Mouse (Mus musculus): Measurements from ENCODE around the gene Parva. TPM values are rescaled to one million over a fixed set of nuclear protein-coding genes. Genes with fewer than 3 reads are reported as not detected.

Parva gene
- polyA plus RNA-seq, 1 experiment from 2014 or later: 8.6 TPM

DNA sequence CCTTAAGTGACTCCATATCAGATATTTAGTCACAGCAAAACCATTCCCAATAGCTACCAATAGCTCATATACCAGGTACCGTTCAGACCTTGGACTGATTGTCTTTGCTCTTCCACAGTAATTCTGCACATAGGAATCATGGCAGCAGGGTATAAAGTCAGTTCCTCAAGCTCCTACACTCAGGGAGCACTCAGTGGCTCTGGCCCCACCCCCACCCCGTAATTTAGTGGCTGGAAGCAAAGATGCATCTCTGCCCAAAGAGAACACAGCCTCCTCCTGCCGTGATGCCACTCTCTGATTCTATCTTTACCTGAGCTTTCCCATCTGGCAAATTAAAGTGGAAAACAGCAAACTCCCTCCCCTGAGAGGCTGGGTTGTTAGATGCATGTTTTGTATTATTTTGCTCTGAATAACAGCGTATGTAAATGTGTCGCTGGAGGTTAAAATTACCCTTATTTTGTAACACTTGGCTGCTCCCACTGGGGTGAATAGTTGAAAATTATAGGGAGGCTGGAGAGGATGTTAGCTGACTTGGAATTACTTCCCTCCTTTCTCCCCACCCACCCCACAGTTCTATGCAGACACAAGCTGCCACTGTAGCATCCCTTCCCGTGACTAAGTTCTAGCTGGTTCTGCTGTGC lies 37.6 kb upstream of the Parva start:
- Histone ChIP-seq H3K4me1 (ENCODE audit: insufficient read depth) (peaks cover 17% of the 10 kb centered on the region), H3K36me3 (replicated peaks; ENCODE audit: insufficient read depth, low read length) (no peaks in the 10 kb centered on the region), H3K27me3 (ENCODE audit: insufficient read depth, low read length) (no peaks in the 10 kb centered on the region), H3K9me3 (ENCODE audit: low read length) (no peaks in the 10 kb centered on the region), H3K4me2 (ENCODE audit: low read depth, low read length) (no peak overlapping the region), H3K9ac (replicated peaks) (no peak overlapping the region), H3K27ac (ENCODE audit: low read depth) (peak overlapping the region; percentile 81; the same call in 1 of the 2 replicates), H3K4me3 (ENCODE audit: low read depth, low read length) (no peak overlapping the region)
- 58% methylated on average over 6 of the region's 6 CpGs for WGBS (ENCODE audit: insufficient replicate concordance)
- ATAC-seq (no peak), DNase-seq (no peak)
- TF ChIP-seq EP300 (IDR thresholded peaks at IDR 0.05; ENCODE audit: low read depth) (no peak), CTCF (IDR thresholded peaks at IDR 0.05; ENCODE audit: low read depth) (no peak)

DNA sequence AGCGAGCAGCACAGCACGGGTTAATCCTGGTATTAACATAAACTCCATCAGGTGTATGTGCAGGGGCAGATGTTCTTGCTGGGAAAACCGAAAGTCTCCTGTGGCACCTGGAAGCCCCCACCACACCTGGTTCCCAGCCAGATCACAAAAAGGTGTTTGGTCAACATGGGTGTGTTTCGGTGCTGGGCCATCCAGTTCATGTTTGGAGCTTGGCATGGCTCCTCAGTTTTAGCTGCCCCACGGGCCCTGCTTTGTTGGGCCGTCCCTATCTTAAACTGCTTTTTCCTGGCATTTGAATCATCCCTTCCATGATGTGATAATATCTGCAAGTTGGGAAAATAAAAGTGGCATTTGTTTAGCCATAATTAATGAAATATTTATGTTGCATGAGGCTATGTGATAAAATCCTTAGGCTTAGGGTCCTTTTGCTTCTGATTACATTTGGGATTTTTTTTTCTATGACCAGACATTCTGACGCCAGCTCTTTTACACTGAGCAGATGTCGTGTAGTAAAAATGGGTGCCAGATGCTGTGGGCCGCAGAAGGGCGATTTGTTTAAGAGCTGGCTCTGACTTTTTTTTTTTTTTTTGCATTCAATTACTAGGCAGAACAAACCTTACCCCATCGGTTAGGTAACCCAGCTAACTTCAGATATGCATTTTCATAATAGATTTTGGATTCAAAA lies 36.9 kb upstream of the Parva start:
- TF ChIP-seq CTCF (IDR thresholded peaks at IDR 0.05; ENCODE audit: low read depth) (no peak), EP300 (IDR thresholded peaks at IDR 0.05; ENCODE audit: low read depth) (no peak)
- 52% methylated on average over 11 of the region's 11 CpGs for WGBS (ENCODE audit: insufficient replicate concordance)
- DNase-seq (no peak), ATAC-seq (no peak)
- H3K4me3 ChIP-seq (ENCODE audit: low read depth, low read length): no peak overlapping the region
- H3K36me3 ChIP-seq (replicated peaks; ENCODE audit: insufficient read depth, low read length): no peaks in the 10 kb centered on the region
- H3K27me3 ChIP-seq (ENCODE audit: insufficient read depth, low read length): no peaks in the 10 kb centered on the region
- peaks cover 17% of the 10 kb centered on the region for H3K4me1 ChIP-seq (ENCODE audit: insufficient read depth)
- no peaks in the 10 kb centered on the region for H3K9me3 ChIP-seq (ENCODE audit: low read length)
- H3K9ac ChIP-seq (replicated peaks): no peak overlapping the region
- peak overlapping the region; percentile 29; the same call in 1 of the 2 replicates for H3K27ac ChIP-seq (ENCODE audit: low read depth)
- H3K4me2 ChIP-seq (ENCODE audit: low read depth, low read length): no peak overlapping the region

DNA sequence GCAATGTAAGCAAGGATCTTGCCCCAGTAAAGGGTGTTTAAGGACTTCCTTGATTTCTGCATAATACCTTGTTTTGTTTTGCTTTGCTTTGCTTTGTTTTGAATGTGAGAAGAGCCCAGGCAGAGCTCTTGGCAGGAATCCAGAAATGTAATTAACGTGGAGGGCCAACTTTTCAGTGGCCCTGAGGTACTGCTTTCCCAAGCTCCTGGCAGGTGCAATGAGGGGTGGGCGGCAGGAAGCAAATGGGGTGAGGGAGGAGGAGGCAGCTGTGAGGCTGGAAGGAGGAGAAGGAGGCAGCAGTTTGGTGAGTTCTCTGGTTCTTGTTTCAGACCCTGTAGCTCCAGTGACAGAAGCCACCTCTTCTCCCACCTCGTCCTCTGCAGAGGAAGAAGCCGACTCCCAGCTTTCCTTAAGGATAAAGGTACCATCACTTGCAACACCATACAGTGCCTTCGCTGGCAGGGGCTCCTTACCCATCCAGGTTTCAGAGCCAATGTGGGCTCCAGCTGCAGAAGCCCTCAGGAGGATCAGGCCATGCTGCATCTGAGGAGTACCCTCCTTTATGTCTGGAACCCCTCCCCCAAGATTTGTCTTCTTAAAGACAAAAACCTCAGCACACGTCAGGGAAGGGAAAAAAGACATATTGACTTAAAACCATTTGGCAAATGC lies 36.2 kb upstream of the Parva start:
- ATAC-seq (no peak), DNase-seq (no peak)
- Histone ChIP-seq H3K4me1 (ENCODE audit: insufficient read depth) (peaks cover 17% of the 10 kb centered on the region), H3K27ac (ENCODE audit: low read depth) (no peak overlapping the region), H3K27me3 (ENCODE audit: insufficient read depth, low read length) (no peaks in the 10 kb centered on the region), H3K9me3 (ENCODE audit: low read length) (no peaks in the 10 kb centered on the region), H3K36me3 (replicated peaks; ENCODE audit: insufficient read depth, low read length) (no peaks in the 10 kb centered on the region), H3K4me2 (ENCODE audit: low read depth, low read length) (no peak overlapping the region), H3K4me3 (ENCODE audit: low read depth, low read length) (no peak overlapping the region), H3K9ac (replicated peaks) (no peak overlapping the region)
- TF ChIP-seq EP300 (IDR thresholded peaks at IDR 0.05; ENCODE audit: low read depth) (no peak), CTCF (IDR thresholded peaks at IDR 0.05; ENCODE audit: low read depth) (no peak)
- 45% methylated on average over 6 of the region's 6 CpGs for WGBS (ENCODE audit: insufficient replicate concordance)

DNA sequence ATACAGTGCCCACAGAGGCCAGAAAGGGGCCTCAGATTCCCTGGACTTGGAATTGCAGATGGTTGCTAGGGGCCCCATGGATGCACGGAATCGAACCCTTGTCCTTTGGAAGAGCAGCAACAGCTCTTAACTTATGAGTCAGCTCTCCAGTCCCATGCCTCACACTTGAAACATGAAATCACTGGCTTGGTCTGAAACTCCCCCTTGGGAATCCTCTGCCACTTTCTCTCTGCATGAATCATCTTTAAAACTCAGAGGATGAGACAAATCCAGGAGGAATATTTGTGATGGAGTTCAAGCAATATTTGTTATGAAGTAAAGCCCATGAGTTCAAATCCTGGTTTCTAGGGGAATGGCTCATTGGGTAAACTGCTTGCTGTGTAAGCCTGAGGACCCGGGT lies 29.5 kb upstream of the Parva start:
- ATAC-seq: no peak

DNA sequence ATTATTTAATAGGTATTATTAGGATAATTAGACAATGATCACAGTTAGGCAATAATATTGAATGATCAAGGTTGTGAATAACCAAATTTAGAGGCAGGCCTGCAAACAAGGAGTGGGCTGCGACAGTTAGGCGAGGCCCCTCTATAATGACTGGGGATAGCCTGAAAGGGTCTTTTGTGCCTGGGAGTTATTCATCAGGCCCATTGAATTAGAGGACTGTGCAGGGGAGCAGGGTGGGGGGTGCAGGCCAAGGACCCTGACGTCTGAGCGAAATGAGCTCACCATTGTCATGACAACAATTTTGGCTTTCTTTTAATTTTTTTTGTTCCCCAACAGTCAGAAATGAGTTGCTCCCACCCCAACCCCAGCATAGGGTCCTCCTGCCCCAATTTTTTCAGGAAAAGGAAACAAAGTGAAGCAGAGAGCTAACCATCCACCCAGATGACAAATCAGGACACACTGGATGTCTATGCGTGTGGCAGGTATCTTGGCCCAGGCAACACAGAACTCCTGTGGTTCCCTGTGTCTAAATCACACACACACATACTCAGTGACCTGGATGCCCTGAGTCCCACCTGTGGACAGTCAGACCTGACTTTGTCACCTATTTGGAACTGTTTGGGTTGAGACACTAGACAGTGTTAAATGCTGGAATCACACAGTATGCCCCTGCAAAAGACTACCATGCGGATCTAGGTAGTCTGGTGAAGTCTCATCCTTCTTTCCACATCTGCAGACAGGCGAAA lies 27.7 kb upstream of the Parva start:
- no peaks in the 10 kb centered on the region for H3K27me3 ChIP-seq (ENCODE audit: insufficient read depth, low read length)
- H3K27ac ChIP-seq (ENCODE audit: low read depth): no peak overlapping the region
- DNase-seq: no peak
- H3K36me3 ChIP-seq (replicated peaks; ENCODE audit: insufficient read depth, low read length): no peaks in the 10 kb centered on the region
- no peak overlapping the region for H3K4me3 ChIP-seq (ENCODE audit: low read depth, low read length)
- H3K9me3 ChIP-seq (ENCODE audit: low read length): no peaks in the 10 kb centered on the region
- TF ChIP-seq EP300 (IDR thresholded peaks at IDR 0.05; ENCODE audit: low read depth) (no peak), CTCF (IDR thresholded peaks at IDR 0.05; ENCODE audit: low read depth) (no peak)
- no peak overlapping the region for H3K4me2 ChIP-seq (ENCODE audit: low read depth, low read length)
- no peak overlapping the region for H3K9ac ChIP-seq (replicated peaks)
- WGBS (ENCODE audit: insufficient replicate concordance): 76% methylated on average over 7 of the region's 7 CpGs
- ATAC-seq: no peak
- no peaks in the 10 kb centered on the region for H3K4me1 ChIP-seq (ENCODE audit: insufficient read depth)

More for the DNA sequence above, 29.5 kb upstream of the Parva start:
- Histone ChIP-seq H3K4me1 (ENCODE audit: insufficient read depth) (no peaks in the 10 kb centered on the region), H3K27ac (ENCODE audit: low read depth) (no peak overlapping the region), H3K27me3 (ENCODE audit: insufficient read depth, low read length) (no peaks in the 10 kb centered on the region), H3K9ac (replicated peaks) (no peak overlapping the region), H3K4me2 (ENCODE audit: low read depth, low read length) (no peak overlapping the region), H3K9me3 (ENCODE audit: low read length) (no peaks in the 10 kb centered on the region), H3K4me3 (ENCODE audit: low read depth, low read length) (no peak overlapping the region), H3K36me3 (replicated peaks; ENCODE audit: insufficient read depth, low read length) (no peaks in the 10 kb centered on the region)
- WGBS (ENCODE audit: insufficient replicate concordance): 80% methylated on average over 3 of the region's 3 CpGs
- TF ChIP-seq CTCF (IDR thresholded peaks at IDR 0.05; ENCODE audit: low read depth): no peak
- TF ChIP-seq EP300 (IDR thresholded peaks at IDR 0.05; ENCODE audit: low read depth): no peak
- no peak for DNase-seq

DNA sequence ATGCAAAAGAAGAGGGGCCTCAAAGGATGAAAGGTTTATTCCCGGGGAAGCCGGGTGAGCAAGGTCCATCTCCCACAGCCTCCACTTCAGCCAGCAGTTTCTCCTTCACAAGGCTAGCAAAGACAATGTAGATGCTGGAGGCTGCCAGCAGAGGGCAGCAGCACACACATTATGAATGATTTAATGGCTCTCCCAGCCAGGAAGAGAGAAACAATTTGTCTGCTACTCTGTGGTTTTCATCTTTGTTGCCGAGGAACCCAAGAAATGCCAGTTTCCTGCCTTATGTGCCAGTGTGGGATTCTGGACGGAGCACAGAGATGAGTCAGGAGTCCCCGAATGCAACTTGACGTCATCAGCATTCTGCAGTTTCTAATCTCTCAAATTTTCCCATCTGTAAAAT lies 27.1 kb upstream of the Parva start:
- DNase-seq: peak; percentile 74
- H3K9me3 ChIP-seq (ENCODE audit: low read length): no peaks in the 10 kb centered on the region
- no peak overlapping the region for H3K4me2 ChIP-seq (ENCODE audit: low read depth, low read length)
- ATAC-seq: no peak
- no peaks in the 10 kb centered on the region for H3K36me3 ChIP-seq (replicated peaks; ENCODE audit: insufficient read depth, low read length)
- no peak overlapping the region for H3K9ac ChIP-seq (replicated peaks)
- no peak overlapping the region for H3K27ac ChIP-seq (ENCODE audit: low read depth)
- H3K27me3 ChIP-seq (ENCODE audit: insufficient read depth, low read length): no peaks in the 10 kb centered on the region
- WGBS (ENCODE audit: insufficient replicate concordance): 31% methylated on average over 6 of the region's 6 CpGs
- no peaks in the 10 kb centered on the region for H3K4me1 ChIP-seq (ENCODE audit: insufficient read depth)
- peak; percentile 86 for TF ChIP-seq CTCF (IDR thresholded peaks at IDR 0.05; ENCODE audit: low read depth)
- no peak for TF ChIP-seq EP300 (IDR thresholded peaks at IDR 0.05; ENCODE audit: low read depth)
- no peak overlapping the region for H3K4me3 ChIP-seq (ENCODE audit: low read depth, low read length)
